Mouse (Mus musculus) G1E-ER4 (cell line): ENCODE data around the gene Wwox. TPM values are rescaled to one million over a fixed set of nuclear protein-coding genes. Genes with fewer than 3 reads are reported as not detected.

Experiments used
- GATA1 ChIP-seq: IDR thresholded peaks from one replicate; pipeline ENCODE4 v1.8.0; 2012; ENCODE audit warnings: low read length, inconsistent platforms
- polyA plus RNA-seq: library from polyadenylated mRNA; stranded (reverse); fragments of >175 nt; gene quantifications from 2 replicates; pipeline ENCODE4 v1.2.3, GENCODE M21; 2012

Gene Wwox
- polyA plus RNA-seq, 1 experiment, result 7.2 TPM

DNA sequence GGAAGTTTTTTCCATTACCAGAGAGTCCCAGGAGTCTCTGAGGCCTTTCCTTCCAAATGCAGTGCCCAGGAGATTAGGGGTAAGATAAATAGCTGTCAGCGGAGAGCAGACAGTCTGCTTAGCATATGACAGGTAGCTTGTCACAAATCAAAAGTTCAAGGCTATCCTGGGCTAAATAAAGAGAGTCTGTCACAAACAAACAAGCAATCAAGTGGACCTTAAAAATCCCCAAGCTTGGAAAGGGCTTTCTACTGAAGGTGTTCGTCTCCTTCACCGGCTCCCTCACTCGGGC, 439.8 kb downstream of the Wwox start:
- no peak for TF ChIP-seq GATA1

DNA sequence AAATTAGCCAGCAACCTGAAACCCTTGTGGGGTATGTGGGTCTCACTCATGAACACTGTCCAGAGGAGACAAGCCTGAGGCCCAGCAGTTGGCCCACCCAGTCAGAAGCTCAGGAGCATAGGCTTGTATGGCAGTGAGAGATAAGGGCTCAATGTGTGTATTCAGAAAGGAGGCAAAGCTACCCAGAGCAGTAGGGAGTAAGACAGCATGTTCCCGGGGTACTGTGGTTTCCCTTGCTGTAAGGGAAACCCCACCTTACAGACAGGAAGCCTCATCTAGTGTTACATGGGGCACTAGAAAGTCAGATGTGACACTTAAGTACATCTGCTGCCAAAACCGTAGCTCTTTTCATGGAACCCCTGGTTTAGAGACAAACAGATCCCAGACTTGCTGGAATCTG, 440.2 kb downstream of the Wwox start:
- no peak for TF ChIP-seq GATA1

DNA sequence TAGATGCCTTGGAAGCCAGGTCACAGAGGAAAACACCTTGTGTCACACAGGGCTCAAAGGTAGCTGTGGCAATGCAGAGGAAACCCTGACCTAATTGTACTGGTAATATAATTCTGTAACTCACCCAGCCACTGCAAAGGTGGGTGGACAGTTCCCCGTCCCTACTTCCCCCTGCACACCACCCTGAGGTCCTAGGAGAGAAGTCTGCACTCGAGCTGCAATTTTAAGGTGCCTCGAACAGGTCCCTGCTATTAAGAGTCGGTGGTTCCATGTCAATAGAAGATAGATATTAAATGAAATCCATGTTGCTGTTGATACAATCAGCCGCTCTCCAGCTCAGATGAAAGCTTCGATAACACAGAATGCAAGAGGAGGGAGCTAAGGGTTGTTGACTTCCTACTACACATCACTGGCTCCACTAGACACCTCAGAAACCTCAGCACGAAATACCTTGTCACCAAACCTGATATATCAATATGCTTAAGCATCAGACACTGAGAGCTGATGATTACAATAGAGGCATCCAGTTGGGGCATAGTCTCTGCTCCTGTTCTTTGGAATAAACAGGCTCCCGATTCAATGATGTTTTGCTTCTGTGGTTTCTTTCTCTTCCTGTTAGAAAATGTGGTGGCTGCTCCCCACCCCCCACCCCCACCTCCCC, 441.1 kb downstream of the Wwox start:
- no peak for TF ChIP-seq GATA1

DNA sequence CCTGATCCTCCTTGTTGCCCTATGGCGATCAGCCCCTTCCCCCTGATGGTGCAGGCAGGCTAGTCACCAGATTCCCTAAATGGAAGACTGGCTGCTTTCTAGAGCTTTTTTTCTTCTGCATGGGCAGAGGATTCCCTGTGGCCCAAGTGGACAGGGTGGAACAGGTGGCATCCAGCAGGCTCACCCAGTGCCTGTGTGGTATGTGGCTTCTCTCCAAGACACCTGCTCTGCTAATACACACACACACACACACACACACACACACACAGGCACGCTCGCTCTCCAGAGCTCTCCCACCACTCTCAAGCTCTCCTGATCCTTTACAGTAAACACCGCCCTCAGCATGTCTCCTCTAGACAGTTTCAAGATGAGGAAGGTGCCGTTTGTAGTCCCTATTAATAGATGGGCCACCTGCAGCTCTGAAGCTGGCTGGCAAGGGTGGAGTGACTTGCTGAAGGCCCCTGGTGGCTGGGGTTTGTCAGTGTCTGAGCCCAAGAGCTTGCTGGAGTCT, 442.5 kb downstream of the Wwox start:
- no peak for TF ChIP-seq GATA1

DNA sequence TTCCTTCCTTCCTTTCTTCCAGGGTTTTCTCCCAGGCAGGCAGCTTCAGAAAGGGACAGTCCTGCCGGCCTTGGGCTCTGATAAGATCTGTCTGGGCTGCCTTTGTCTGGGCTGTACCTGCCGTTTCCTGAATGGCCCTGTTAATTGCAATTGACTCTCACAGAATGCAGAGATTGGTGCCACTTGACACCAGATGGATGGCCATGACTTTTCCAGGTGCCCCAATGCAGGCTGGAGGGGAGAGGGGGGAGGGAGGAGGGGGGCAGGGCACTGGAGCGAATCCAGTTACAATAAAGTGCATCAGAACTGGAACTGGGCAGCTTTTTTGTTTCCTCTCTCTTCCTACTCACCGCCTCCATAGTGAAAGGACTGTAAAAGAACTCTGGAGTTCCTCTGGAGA, 443.0 kb downstream of the Wwox start:
- no peak for TF ChIP-seq GATA1

DNA sequence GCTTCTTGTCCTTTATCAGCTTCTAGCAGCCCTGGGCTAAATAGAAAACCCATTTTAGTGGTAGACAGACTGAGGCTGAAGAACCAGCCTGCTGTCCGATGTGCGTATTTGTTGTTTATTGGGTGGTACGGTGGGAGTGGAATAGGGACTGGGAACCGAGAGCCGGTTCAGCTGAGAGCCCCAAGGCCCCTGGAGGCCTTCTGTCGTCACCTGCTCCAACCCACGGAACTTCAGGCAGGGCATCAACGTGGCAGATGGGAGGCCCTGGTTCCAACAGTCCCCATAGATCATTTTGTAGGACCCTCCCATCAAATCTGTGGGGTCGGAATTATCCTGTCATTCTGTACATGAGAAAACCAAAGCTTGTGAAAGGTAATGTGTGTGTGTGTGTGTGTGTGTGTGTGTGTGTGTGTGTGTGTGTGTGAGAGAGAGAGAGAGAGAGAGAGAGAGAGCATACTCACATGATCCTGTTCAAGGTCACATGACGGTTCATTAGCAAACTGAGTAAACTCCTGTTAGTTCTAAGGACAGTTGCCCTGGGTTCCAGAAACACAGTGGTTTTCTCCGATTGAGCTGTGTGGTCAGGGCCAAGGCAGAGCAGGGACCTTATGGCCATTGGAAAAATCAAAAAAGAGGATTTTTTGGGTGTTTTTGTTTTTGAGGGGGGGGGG, 443.6 kb downstream of the Wwox start:
- TF ChIP-seq GATA1, result no peak

DNA sequence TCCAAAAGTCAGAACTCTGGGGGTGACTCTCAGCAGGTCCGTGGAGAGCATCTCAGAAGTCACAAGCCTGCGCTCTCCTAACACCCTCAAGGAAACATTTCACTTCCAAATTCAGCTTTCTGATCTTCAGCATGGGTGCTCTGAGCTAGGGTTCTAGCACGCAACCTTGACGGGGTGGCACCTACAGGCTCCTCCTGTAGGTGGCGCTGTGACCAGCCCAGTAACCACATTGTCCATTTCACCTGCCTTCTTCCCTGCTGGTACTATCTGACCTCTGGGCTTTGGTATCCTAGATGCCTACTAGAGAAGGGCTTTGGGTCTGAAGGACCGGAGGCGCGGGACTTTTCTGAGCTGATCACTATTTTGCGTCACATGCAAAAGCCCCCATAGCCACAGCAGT, 444.5 kb downstream of the Wwox start:
- TF ChIP-seq GATA1, result no peak

DNA sequence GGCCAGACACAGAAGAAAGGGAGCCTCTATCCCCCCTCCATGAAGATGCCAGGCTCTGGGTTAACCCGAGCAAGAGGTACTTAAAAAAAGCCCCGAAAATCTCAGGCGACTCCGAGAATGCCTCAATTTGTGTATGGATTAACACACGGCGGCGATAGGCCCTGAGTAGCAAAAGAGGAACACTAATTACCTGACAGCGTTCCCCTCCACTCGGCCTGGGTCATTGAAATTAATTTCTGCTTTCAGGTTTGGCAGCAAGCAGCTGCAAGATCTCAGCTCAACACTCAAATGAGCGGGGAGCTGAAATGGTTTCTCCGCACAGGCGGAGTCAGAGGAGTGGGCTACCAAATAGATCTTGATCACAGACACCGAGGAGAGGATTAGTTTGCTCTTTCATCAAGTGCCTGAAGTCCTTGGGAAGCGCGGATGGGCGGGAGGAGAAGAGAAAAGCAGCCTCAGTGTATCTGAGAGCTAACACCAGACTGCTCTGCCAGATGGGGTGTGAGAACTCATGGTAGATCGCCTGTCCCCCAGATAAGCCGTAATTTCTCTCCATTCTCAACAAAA, 445.7 kb downstream of the Wwox start:
- no peak for TF ChIP-seq GATA1

DNA sequence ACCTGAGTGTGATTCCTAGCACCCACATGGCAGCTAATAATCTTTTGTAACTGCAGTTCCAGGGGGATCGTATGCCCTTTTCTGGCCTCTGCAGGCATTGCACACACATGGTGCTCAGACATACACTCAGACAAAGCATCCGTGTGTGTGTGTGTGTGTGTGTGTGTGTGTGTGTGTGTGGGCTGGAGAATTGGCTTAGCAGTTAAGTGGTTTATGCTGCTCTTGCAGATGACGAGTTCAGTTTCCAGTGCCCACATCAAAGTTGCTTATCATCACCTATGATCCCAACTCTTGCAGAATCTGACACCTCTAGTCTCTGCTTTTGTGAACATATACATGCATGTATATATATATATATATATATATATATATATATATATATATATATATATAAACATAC, 448.9 kb downstream of the Wwox start:
- no peak for TF ChIP-seq GATA1

DNA sequence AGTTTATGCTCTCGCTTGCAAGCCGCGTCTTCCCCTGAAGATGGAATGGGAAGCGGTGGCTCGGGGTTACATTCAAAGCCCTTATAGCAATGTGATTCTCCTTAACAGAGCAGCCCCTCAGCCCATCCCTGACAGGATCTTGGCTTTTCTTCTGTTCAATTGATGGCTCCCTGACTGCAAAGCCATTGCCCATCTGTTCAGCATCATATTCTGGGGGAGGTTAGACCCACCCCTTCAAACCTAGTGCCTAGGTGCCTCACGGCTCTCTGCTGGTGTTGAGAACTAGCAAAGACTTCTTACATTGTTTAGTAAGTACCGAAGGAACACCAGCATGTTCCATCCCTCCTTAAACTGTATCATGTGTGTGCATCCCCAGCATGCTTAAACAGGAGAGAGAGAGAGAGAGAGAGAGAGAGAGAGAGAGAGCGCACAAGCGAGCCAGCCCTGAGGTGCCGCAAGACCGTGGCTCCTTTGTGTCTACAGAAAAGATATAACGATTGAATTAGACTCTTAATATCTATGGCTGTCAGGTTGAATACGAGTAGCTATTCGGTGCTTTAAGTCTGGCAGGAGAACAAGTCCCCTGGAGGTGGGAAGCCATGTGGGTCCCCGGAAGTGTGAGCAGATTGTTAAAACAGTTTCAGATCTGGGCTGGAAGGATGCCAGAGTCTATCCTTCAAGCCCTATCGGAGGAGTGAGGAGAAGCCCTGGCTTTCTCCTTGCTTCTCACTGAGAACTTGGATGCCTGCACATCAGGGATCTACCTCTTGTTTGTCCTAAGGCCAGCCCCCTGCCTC, 450.3 kb downstream of the Wwox start:
- no peak for TF ChIP-seq GATA1

DNA sequence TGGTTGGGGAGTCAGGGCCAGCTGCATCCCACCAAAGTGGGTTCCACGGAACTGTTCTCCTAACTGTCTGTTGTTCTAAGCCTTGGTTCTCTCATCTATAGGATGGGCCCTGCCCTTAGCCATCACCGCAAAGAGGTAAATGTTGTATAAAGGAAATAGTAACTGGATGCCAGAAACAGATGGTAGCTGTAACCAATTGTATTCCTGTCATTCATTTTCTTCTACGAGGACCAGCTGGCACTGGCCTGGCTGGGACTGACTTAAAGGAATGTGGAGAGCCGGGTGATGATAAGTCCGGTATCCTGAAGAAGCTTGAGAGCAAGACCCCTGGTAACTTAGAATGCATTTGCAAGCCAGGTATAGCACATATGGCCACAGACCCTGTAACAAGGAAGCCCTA, 451.0 kb downstream of the Wwox start:
- TF ChIP-seq GATA1, result no peak

DNA sequence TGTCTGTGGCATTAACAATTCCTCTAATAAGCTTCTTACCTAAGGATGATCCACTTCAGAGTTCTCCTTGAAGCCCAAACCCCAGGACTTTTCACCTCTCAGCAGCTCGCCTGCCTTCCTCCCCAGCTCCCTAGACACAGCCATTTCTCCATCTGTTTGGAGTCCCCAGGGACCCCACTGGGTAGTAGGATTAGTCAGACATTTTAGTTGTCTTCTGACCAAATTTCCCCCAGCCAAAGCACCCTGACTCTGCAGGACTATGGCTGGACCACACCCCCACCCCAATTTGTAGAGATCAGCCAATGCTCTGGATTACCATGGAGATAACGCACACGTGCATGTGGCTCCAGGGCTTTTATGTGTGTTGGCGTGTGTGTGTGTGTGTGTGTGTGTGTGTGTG, 451.8 kb downstream of the Wwox start:
- no peak for TF ChIP-seq GATA1

DNA sequence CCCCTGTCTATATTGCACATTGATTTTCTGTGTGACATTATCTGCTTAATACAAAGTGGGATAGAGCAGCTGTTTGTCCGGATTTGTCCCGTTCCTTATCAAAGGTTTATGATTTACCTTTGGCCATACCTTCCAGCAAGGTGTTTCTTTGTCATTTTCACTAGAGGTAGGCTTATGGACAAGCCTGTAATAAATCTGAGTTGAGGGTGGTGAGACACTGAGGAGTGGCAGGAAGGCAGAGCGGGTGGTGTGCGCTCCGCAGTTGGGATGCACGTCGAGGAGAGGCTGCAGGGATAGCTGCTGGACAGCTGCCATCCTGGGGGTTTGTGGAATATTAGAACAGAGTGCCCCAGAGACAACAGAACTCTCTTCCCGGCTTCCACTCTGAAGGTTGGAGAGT, 458.0 kb downstream of the Wwox start:
- no peak for TF ChIP-seq GATA1

DNA sequence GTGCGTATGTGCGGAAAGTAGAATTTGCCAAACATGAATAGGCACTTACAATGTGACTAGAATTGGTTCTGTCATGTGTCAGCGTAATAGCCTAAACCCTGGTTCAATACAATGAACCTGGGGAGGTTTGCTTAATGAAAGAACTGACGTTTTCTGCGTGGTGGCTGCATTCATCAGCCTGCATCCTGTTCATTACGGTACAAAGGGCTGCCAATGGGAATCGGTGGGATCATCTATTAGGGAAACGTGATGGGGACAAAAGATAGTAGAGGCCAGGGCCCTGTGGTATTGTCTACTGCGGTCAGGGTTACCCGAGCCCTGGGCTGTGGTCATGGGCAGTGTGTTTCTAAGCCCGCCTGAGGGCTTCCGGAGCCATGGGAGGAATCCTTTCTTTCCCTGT, 459.7 kb downstream of the Wwox start:
- TF ChIP-seq GATA1, result no peak

DNA sequence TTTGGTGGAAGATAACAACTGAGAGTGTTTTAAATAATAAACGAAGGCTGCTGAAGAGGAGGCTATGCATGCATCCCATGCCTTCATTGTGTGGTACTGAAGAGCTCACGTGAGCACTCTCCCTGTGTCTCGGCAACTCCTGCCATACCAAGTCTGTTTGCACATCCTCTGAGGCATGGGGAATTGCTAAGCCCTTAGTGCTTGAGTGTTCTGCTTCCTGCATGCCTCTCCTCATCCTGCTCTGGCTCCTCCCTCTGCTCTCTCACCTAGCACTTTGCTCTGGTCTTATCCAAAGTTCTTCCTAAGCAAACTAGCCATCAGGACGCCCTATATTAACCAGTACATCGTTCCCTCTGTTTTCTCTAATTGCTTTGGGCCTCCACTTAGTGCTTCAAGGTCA, 463.1 kb downstream of the Wwox start:
- TF ChIP-seq GATA1, result no peak

DNA sequence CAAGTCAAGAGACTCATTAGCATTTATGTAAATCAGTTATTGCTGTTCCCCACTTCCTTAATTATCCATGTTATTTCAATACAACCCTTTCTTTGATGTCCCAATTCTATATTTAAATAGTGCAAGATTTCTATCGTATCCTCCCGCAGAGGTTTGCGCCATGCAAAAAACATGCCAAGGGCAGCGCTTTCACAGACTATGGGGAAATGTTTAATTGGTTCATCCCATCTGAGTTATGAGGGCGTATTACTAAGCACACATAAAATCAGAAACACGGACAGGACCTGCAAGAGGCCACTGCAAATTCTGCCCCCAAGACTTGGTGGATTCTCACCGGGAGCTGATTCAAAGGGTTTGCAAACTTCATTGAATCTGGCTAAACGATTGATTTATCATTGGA, 468.6 kb downstream of the Wwox start:
- TF ChIP-seq GATA1, result no peak
